Mouse (Mus musculus): ENCODE data around the gene Lrrc63.

Lrrc63 gene

DNA sequence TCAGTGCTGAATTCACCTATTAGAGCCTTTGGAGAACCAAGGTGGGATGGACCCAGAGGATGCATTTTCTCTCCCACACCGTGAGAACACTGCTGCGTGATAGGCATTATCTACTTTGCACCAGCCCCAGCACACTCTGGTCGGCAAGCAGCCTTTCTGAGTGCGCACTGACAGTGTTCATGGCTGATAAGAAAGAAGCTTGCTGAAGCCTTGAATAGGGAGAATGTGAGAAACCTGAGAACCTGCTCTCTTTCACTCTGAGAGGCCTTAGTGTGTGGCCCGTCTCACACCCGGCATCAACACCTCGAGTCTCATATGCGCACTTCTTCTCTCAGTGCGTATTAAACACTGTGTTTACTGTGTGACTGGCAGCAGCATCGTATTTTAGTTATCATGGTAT is 7.8 kb upstream of the Lrrc63 start:
- no peak for DNase-seq (ENCODE audit: low spot score)

GRCm38 (mm10) chr14:75136119-75136966 is 5.7 kb upstream of the Lrrc63 start:
- DNase-seq (ENCODE audit: low spot score): no peak

DNA sequence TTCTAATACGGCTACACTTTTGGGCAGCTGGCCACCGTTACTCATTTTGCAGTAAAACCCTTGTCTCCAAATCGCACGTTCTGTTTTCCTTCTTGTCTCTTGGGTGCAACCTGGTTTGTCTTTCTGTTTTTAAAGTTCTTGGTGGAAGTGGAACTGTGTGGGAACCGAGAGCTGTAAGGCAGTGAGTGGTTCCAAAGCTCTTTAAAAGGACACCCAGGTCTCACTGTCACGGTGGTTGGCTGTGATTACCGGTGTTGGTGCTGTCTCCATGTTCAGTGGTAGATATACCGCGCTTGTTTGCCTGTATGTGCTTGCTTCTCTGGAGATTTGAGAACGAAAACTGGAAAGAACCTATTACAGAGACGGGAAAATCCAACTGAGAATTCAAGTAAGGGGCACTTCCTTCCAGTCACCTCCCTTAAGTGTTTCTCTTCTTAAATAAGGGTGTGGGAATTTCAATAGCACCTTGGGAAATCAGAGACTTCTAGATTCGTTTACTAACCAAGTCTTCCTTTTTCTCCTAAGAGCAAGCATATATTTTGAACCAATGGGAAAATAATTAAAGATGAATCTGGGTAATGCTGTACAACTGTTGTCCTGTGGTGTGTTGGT is 749 bp upstream of the Lrrc63 start:
- no peak for DNase-seq (ENCODE audit: low spot score)

GRCm38 (mm10) chr14:75121658-75122057 is 9.0 kb downstream of the Lrrc63 start:
- no peak for DNase-seq (ENCODE audit: low spot score)

DNA sequence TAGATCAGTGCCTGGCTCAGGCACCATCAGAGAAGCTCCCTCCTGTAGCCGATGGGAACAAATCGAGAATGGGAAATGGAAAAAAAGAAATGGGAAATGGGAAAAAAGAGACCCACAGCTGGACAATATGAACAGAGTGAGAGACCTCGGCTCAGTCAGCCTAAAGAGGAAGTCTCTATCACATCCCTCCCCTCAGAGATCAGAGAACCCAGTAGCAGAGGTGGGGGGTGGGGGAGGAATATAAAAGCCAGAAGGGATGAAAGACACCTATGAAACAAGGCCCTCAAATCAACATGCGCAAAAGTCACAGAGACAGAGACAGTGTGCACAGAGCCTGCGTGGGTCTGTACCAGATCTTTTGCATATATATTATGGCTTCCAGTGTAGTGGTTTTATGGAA is 27.7 kb downstream of the Lrrc63 start:
- DNase-seq (ENCODE audit: low spot score): no peak

DNA sequence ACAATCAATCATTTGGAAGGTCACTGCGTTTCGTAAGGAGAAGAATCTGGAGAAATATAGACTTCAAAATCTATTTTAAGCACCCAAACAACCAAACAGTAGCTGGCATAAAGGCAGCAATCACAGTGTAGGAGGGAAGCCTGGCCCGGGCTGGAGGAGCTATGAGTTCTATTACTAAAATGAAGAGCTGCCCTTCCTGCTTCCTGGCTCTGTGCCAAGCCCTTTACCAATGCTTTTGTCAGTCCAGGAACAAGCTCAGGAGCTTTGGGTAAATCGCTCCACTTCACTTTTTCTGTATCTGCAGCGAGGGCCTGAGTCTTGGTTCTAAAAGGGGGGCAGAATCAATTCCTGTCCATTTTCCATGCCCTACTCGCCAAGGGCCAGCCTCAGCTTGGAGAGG is 52.7 kb downstream of the Lrrc63 start:
- DNase-seq (ENCODE audit: low spot score): no peak

DNA sequence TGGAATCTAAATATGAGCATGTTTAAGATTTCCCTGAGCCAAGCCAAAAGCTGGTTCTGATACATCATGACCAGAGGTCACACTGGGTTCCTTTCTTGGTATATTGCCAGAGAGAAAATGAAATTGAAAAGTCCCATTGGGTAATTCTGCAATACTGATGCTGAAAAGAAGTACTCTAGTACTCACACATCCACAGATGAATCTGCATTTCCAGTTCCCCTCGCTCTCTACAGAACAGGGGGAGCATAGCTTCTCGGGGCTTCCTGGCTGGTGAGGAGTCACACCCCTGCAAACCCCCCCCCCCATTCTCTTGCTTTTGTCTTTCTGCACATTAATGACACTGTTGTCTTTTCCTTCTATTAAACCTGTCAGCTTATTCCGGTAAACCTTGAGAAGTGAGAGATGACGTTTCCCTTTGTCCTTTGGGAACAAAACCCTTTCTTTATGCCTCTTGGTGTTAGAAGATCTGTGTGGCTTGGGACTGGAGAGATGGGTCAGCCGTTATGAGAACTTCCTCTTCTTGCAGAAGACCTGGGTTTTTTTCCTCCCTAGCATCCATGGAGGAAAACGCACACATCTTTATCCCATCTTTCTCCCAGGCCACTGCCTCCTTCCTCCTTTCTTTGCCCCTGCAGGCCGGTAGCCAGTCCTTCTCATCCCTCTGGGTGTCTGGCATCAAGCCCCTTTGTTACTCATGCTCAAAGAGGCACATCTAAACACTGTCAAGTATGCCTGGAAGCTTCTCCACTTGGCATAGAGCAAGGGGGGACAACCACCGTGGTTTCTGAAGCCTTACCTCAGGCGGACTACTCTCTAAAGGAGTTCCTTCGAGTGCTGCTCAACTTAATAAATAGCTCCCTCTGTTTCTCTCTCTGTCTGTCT is 55.1 kb downstream of the Lrrc63 start:
- no peak for DNase-seq (ENCODE audit: low spot score)

GRCm38 (mm10) chr14:75071091-75071490 is 59.6 kb downstream of the Lrrc63 start:
- no peak for DNase-seq (ENCODE audit: low spot score)

GRCm38 (mm10) chr14:75069356-75069979 is 61.2 kb downstream of the Lrrc63 start:
- no peak for DNase-seq (ENCODE audit: low spot score)

DNA sequence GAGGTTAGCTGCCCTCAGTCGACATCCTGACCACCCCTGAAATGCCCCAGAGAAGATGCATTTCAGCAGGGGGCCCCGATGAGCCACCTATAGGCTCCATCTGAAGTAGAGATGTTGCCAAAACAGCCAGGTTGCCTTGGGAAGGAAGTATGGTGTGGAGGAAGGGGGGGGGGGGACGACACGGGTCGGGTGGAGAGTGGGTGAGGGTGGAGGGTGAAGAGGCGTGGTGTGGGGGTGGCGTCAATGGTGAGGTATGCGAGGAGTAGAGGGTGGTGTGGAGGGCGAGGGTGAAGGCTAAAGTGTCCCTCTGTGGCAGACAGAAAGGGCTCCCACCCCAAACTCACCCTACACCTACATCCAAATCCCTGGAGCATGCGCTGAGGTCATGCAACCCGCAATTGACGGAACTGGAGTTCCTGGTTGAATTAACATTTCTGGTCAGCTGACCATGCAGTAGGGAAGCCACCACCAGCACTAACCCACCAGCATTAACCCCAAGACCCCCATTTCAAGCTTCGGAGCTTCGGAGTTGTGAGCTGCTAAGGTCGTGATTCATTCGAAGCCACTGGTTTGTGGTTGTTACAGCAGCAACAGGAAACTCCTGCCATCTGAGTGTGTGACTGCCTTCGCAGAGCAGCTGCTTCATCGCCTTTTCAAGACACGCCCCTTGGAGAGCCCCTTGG is 62.1 kb downstream of the Lrrc63 start:
- no peak for DNase-seq (ENCODE audit: low spot score)

DNA sequence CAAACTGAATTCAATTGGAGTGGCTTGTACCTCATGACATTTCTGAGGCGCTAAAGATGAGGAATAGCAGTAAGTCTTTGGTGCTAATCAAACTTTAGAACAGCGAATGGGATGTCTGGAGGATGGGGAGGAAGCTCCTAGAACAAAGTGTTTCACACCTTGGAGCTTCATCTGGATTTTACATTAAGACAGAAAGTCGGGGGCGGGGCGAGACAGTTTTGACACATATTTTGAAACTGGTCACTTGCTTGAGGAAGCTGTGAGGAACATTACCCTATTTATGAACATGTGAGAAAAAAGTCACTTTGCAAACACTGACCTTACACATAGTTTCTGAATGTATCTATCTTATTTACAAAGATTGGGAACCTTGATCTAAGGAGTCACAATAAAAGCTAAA is 65.5 kb downstream of the Lrrc63 start:
- no peak for DNase-seq (ENCODE audit: low spot score)

- DNase-seq (ENCODE audit: low spot score): no peak
Measured at GRCm38 (mm10) chr14:75064520-75064919, 66.2 kb downstream of the Lrrc63 start.

DNA sequence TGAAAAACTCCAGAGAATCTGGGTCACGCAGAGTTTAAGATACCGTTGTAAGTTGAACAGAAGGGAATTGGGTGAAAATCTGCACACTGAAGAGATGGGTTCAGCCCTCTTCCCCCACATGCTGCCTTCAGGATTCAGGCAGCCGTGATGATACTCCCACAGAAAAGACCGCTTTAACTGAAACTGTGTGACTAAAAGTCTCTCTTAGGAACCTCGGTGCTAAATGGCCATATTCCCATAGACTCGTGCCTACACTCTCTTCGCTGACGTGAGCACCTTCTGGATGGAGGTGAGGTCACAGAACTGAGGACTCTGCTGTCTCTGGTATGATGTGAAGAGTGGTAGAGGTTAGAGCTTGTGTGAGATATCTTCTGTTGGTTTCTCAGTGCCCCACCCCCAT is 66.7 kb downstream of the Lrrc63 start:
- no peak for DNase-seq (ENCODE audit: low spot score)

GRCm38 (mm10) chr14:75060562-75060961 is 70.1 kb downstream of the Lrrc63 start:
- no peak for DNase-seq (ENCODE audit: low spot score)

DNA sequence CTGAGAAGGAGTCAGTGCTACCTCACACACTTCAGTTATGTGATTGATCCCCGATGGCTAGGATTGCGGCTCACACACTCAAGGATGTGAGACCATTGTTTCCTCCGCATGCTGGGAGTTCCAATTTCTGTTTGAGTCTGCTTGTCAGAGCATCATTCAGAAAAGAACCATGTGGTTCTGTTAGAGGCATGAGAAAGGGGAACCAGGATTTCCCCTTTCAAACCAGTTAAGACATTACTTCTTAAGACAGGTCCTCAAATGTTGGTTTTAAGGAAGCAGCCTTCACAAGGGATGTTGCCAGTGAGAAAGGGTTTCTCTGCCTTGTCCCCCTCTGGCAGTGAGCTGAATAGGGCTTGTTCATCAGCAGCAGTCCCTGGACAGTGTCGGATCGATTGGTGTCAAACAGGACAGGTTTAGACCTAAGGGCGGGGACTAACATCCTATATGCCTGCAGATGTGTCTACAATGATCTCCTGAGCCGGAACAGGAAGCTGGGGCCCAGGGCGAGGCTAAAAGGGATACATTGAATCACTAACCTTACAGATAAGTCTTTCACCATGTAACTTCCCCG is 73.7 kb downstream of the Lrrc63 start:
- no peak for DNase-seq (ENCODE audit: low spot score)

DNA sequence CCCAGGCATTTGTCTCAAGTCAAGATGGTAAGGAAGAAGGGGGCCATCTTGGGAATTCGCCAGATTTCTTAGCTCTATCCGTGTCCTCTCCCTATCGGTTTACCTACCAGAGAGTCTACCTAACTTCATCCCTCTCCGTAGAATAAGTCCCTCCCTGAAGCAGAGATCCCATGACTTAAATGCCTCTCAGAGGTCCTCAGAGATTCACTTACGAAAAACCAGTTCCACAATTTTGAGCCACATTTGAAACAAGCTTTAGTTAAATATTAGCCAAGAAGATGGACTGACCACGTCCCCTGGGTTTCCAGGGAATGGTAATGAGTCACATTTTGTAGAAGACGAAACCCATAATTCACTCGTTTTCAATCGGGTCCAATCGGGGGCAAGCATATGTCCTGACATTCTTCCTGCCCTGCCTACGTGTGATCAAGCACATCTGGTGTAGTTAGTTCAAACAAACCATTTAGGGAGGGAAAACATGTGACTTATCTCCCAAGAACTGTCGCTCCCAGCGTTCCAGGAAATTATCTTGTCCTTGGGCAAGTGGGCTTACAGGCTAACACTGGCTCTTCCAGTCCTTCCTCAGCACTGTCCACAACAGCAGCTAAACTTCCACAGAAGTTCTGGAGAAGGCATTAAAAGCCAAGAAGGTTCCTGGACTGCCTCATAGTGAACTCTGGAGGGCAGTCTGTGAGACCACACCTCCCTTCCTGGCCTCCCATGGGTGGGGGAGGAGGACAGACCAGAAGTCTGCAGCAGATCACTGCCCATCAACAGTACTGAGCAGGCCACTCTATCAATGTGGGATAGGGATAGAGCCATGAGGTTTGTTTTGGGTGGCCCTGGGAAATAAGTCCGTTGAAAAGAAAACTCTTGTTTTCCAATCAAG is 76.0 kb downstream of the Lrrc63 start:
- DNase-seq (ENCODE audit: low spot score): peak; percentile 13

GRCm38 (mm10) chr14:75052451-75052850 is 78.2 kb downstream of the Lrrc63 start:
- no peak for DNase-seq (ENCODE audit: low spot score)

DNA sequence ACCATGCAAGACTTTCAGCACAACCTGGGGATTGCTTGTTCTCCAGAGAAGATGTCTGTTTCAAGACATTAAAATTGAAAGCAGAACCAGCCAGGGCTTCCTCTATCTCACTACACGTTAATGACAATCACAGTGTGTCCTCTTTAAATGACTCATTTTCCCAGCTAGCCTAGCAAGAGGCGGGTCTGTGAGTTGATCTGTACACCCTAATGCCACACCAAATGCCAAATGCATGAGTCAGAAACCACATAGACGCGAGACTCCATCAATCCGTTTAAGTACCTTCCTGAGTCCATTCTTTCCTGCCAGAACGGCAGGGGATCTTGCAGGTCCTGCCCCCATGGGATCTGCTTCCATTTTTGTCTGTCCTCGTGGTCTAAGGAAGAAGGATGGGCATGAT is 85.5 kb downstream of the Lrrc63 start:
- no peak for DNase-seq (ENCODE audit: low spot score)

GRCm38 (mm10) chr14:75035431-75035830 is 95.2 kb downstream of the Lrrc63 start:
- no peak for DNase-seq (ENCODE audit: low spot score)

Measured in ovary, postnatal 36 days (tissue).